9 mouse cellular contexts compared by ENCODE assay signal in genomic region chr11:60703131-60703530, GRCm38 (mm10). TPM values are rescaled to one million over a fixed set of nuclear protein-coding genes. Genes with fewer than 3 reads are reported as not detected.
A peak's percentile ranks its signal among the peaks of the same experiment; 100 is the strongest.
DNase-seq lines count a peak whose midpoint lies in the region; ATAC-seq and TF ChIP-seq lines count a peak whose summit lies in the region.
"Had no signal": no experiment of that assay in that cellular context is flagged by ENCODE, and none has a peak within 500 bp of the region (broad histone marks: within the 10 kb centered on the region; RNA-seq: fewer than 3 reads in every experiment).

No protein-coding gene starts in this region.

- no peak overlapping the region for H3K4me3 ChIP-seq in kidney, adult 2 months (ENCODE audit: insufficient read depth, low read depth, low read length)
- no peak overlapping the region for H3K4me3 ChIP-seq in kidney, embryonic 16.5 days (ENCODE audit: low read length)
- H3K4me3 ChIP-seq: erythroblast, embryonic 14.5 days had no signal

- H3K4me2 ChIP-seq in kidney, embryonic 16.5 days (replicated peaks; ENCODE audit: low read depth, low read length), result no peak overlapping the region

- H3K4me1 ChIP-seq in kidney, adult 2 months (ENCODE audit: control insufficient read depth, insufficient read depth, low read length), result peaks cover 4% of the 10 kb centered on the region
- H3K4me1 ChIP-seq in kidney, embryonic 16.5 days (ENCODE audit: insufficient read depth, low read length), result peaks cover 32% of the 10 kb centered on the region

- no peak for ATAC-seq in kidney, embryonic 16.5 days (ENCODE audit: low FRiP score, low TSS enrichment)
- peak; percentile 51 to 60; a peak in 3 of 4 replicates for ATAC-seq in hematopoietic stem cell, adult 5-6 weeks (replicated peaks in 1 of 2; ENCODE audit: insufficient read depth in 1 of 2, low FRiP score in 2 of 2, low TSS enrichment in 1 of 2, low read depth in 1 of 2, poor library complexity in 2 of 2, severe bottlenecking in 2 of 2)

- TF ChIP-seq CTCF in kidney, adult 2 months (conservative IDR thresholded peaks at IDR 0.05; ENCODE audit: insufficient read depth, insufficient read length, low read depth, low read length), result peak; percentile 78

- no peaks in the 10 kb centered on the region for H3K27me3 ChIP-seq in kidney, adult 2 months (replicated peaks; ENCODE audit: control insufficient read depth, insufficient read depth, low read length)
- no peaks in the 10 kb centered on the region for H3K27me3 ChIP-seq in kidney, embryonic 16.5 days (ENCODE audit: insufficient read depth, low read length)

- intact Hi-C loops in left cerebral cortex, postnatal 4 days (cut with DNase I), result no loop called here

- peak; percentile 65 for DNase-seq in kidney, adult 2 months
- DNase-seq in adrenal gland, adult 18-20 months (ENCODE audit: low spot score in 2 of 2), result peak; percentile 53 to 66
- DNase-seq in embryo, embryonic 10.5 days (ENCODE audit: low spot score), result peak; percentile 84
- peak; percentile 88 for DNase-seq in left cerebral cortex, postnatal 4 days
- DNase-seq in naive thymus-derived CD4-positive, alpha-beta T cell, adult 2 months (ENCODE audit: low read depth), result peak; percentile 77
- peak; percentile 44 to 76 for DNase-seq in thymus, postnatal 10 days (ENCODE audit: low spot score in 2 of 2)

- H3K36me3 ChIP-seq in kidney, adult 2 months (ENCODE audit: control insufficient read depth, insufficient read depth, low read length), result no peaks in the 10 kb centered on the region
- H3K36me3 ChIP-seq in kidney, embryonic 16.5 days (ENCODE audit: insufficient read depth, low read length), result peaks cover 27% of the 10 kb centered on the region

- H3K9me3 ChIP-seq in kidney, embryonic 16.5 days (ENCODE audit: low read length), result no peaks in the 10 kb centered on the region

- WGBS in kidney, adult 2 months, result 42% methylated on average over 4 of the region's 4 CpGs
- WGBS in kidney, embryonic 16.5 days, result 40% methylated on average over 4 of the region's 4 CpGs

- TF ChIP-seq POLR2A in kidney, adult 2 months (IDR thresholded peaks at IDR 0.05; ENCODE audit: low read depth, low read length), result no peak

- H3K9ac ChIP-seq in kidney, embryonic 16.5 days (replicated peaks; ENCODE audit: low read length), result no peak overlapping the region

- H3K27ac ChIP-seq in kidney, adult 2 months (ENCODE audit: insufficient read depth, low read depth, low read length), result no peak overlapping the region
- H3K27ac ChIP-seq in kidney, embryonic 16.5 days (ENCODE audit: low read length), result no peak overlapping the region

RNA-seq across cellular contexts. Expression of gene Llgl1, which starts 3.6 kb away (rescaled TPM):
- polyA plus RNA-seq in kidney, adult 2 months (2012; rRNA removed), result 26.2 and 30.6 TPM in 2 replicates
- 61.7 and 63.6 TPM in 2 replicates for polyA plus RNA-seq in kidney, embryonic 16.5 days (2015; fragmentation: Nextera tagmentation; extraction: Ambion mirVana)
- total RNA-seq in adrenal gland, adult 18-20 months (2021), result 10 to 100 TPM; 19.2 to 22.6 TPM
- 6.1 and 9.3 TPM in 2 replicates for total RNA-seq in hematopoietic stem cell, adult 5-6 weeks (2017)
- 10 to 100 TPM; 42.2 to 43.4 TPM for total RNA-seq in left cerebral cortex, postnatal 4 days (2021)

RNA-seq across cellular contexts. Expression of gene Flii, which starts 23.9 kb away (rescaled TPM):
- polyA plus RNA-seq in kidney, adult 2 months (2012; rRNA removed), result 164 and 176 TPM in 2 replicates
- 93.7 and 94.3 TPM in 2 replicates for polyA plus RNA-seq in kidney, embryonic 16.5 days (2015; fragmentation: Nextera tagmentation; extraction: Ambion mirVana)
- 100 to 1,000 TPM; 145 to 174 TPM for total RNA-seq in adrenal gland, adult 18-20 months (2021)
- 93.8 and 132 TPM in 2 replicates for total RNA-seq in hematopoietic stem cell, adult 5-6 weeks (2017)
- 10 to 100 TPM; 92.3 to 92.6 TPM for total RNA-seq in left cerebral cortex, postnatal 4 days (2021)

RNA-seq across cellular contexts. Expression of gene Mief2, which starts 25.1 kb away (rescaled TPM):
- 16.9 and 17.9 TPM in 2 replicates for polyA plus RNA-seq in kidney, adult 2 months (2012; rRNA removed)
- polyA plus RNA-seq in kidney, embryonic 16.5 days (2015; fragmentation: Nextera tagmentation; extraction: Ambion mirVana), result 16.2 and 17.2 TPM in 2 replicates
- total RNA-seq in adrenal gland, adult 18-20 months (2021), result 10 to 100 TPM; 27.0 to 32.3 TPM
- total RNA-seq in hematopoietic stem cell, adult 5-6 weeks (2017), result 3.3 and 12.3 TPM in 2 replicates
- total RNA-seq in left cerebral cortex, postnatal 4 days (2021), result 10 to 100 TPM; 29.9 to 30.5 TPM
